Mouse (Mus musculus): Measurements from ENCODE around the gene Upk3b. TPM values are rescaled to one million over a fixed set of nuclear protein-coding genes. Genes with fewer than 3 reads are reported as not detected.

The Upk3b gene
- polyA plus RNA-seq, 1 experiment from 2014 or later, result not detected

GRCm38 (mm10) chr5:136025712-136026111 is 12.6 kb upstream of the Upk3b start:
- H3K9ac ChIP-seq (replicated peaks; ENCODE audit: low read depth, low read length), result no peak overlapping the region
- H3K36me3 ChIP-seq (ENCODE audit: control insufficient read depth, insufficient read depth, low read length), result peaks cover 19% of the 10 kb centered on the region
- no peak for ATAC-seq (ENCODE audit: low read depth)
- no peak overlapping the region for H3K4me2 ChIP-seq (ENCODE audit: low read depth, low read length)
- H3K27ac ChIP-seq (ENCODE audit: low read depth, low read length), result no peak overlapping the region
- no peak overlapping the region for H3K4me3 ChIP-seq (ENCODE audit: low read depth, low read length)
- no peaks in the 10 kb centered on the region for H3K27me3 ChIP-seq (ENCODE audit: control insufficient read depth, insufficient read depth, low read length)
- no peaks in the 10 kb centered on the region for H3K4me1 ChIP-seq (ENCODE audit: control insufficient read depth, insufficient read depth, low read length)
- no peaks in the 10 kb centered on the region for H3K9me3 ChIP-seq (ENCODE audit: control insufficient read depth, low read length)
- WGBS, result 95% methylated on average over 3 of the region's 3 CpGs

DNA sequence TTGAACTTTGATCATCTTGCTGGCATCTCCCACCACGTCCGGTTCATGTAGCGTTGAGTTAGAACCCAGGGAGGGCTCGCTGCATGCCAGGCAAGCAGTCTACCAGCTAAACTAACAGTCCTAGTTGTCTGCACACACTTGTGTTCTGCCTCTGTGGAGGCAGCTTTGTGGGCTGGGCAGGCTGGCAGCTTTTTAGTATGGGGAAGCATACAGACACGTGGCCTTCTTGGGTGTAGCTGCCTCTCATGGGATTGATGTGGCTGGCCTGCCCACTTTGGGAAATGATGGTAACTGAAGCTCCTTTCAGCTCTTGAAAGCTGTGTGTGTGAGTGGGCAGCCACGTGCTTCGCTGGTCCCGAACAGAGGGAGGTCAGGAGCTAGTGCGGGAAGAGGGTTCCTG is 11.4 kb upstream of the Upk3b start:
- 83% methylated on average over 9 of the region's 9 CpGs for WGBS
- no peak for ATAC-seq (ENCODE audit: low read depth)
- Histone ChIP-seq H3K4me2 (ENCODE audit: low read depth, low read length) (no peak overlapping the region), H3K27me3 (ENCODE audit: control insufficient read depth, insufficient read depth, low read length) (no peaks in the 10 kb centered on the region), H3K4me1 (ENCODE audit: control insufficient read depth, insufficient read depth, low read length) (no peaks in the 10 kb centered on the region), H3K9ac (replicated peaks; ENCODE audit: low read depth, low read length) (no peak overlapping the region), H3K36me3 (ENCODE audit: control insufficient read depth, insufficient read depth, low read length) (peaks cover 30% of the 10 kb centered on the region), H3K9me3 (ENCODE audit: control insufficient read depth, low read length) (no peaks in the 10 kb centered on the region), H3K27ac (ENCODE audit: low read depth, low read length) (no peak overlapping the region), H3K4me3 (ENCODE audit: low read depth, low read length) (no peak overlapping the region)

DNA sequence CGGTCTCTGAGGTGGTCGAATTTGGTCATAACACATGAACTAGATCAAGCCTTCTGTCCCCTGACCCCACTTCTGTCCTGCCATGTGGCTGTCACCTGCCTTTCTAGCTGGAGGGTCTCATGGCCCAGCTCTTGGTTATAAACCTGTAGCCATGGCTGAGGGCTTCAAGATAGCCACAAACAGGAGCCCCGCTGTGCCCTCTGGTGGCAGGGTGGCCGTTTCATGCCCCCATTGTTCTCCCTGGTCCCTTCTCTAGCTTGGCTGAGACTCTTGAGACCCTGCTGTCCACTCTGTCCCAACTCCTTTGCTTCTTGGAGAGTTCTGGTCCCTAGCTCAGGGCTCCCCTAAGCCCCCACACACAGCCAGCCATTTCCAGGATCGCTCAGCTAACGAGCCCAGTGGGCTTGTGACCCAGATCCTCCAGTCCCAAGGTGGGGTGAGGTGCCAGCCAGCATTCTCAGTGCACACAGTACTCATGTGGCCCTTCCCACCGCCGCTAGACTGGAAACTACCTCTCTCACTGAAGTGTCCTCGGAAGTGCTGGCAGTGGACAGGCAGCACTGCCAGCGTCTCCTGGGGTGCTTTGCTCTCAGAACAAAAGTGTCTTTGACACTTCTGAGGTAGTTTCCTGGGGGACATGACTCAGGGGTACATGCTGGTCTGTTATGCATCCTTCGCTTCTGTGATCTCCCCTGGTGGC is 10.5 kb upstream of the Upk3b start:
- no peak overlapping the region for H3K27ac ChIP-seq (ENCODE audit: low read depth, low read length)
- no peaks in the 10 kb centered on the region for H3K9me3 ChIP-seq (ENCODE audit: control insufficient read depth, low read length)
- H3K4me3 ChIP-seq (ENCODE audit: low read depth, low read length), result no peak overlapping the region
- H3K27me3 ChIP-seq (ENCODE audit: control insufficient read depth, insufficient read depth, low read length), result no peaks in the 10 kb centered on the region
- no peak for ATAC-seq (ENCODE audit: low read depth)
- H3K9ac ChIP-seq (replicated peaks; ENCODE audit: low read depth, low read length), result no peak overlapping the region
- no peak overlapping the region for H3K4me2 ChIP-seq (ENCODE audit: low read depth, low read length)
- WGBS, result 83% methylated on average over 11 of the region's 11 CpGs
- H3K36me3 ChIP-seq (ENCODE audit: control insufficient read depth, insufficient read depth, low read length), result peaks cover 33% of the 10 kb centered on the region
- H3K4me1 ChIP-seq (ENCODE audit: control insufficient read depth, insufficient read depth, low read length), result no peaks in the 10 kb centered on the region

- no peaks in the 10 kb centered on the region for H3K4me1 ChIP-seq (ENCODE audit: control insufficient read depth, insufficient read depth, low read length)
- no peak overlapping the region for H3K9ac ChIP-seq (replicated peaks; ENCODE audit: low read depth, low read length)
- H3K36me3 ChIP-seq (ENCODE audit: control insufficient read depth, insufficient read depth, low read length), result peaks cover 16% of the 10 kb centered on the region
- no peak overlapping the region for H3K27ac ChIP-seq (ENCODE audit: low read depth, low read length)
- H3K9me3 ChIP-seq (ENCODE audit: control insufficient read depth, low read length), result no peaks in the 10 kb centered on the region
- ATAC-seq (ENCODE audit: low read depth), result no peak
- WGBS, result 85% methylated on average over 4 of the region's 4 CpGs
- H3K27me3 ChIP-seq (ENCODE audit: control insufficient read depth, insufficient read depth, low read length), result no peaks in the 10 kb centered on the region
- no peak overlapping the region for H3K4me3 ChIP-seq (ENCODE audit: low read depth, low read length)
- H3K4me2 ChIP-seq (ENCODE audit: low read depth, low read length), result no peak overlapping the region
These were observed 3.4 kb upstream of the Upk3b start for GRCm38 (mm10) chr5:136034868-136035267.

- Histone ChIP-seq H3K4me3 (ENCODE audit: low read depth, low read length) (no peak overlapping the region), H3K4me1 (ENCODE audit: control insufficient read depth, insufficient read depth, low read length) (no peaks in the 10 kb centered on the region), H3K27ac (ENCODE audit: low read depth, low read length) (no peak overlapping the region), H3K9me3 (ENCODE audit: control insufficient read depth, low read length) (no peaks in the 10 kb centered on the region), H3K36me3 (ENCODE audit: control insufficient read depth, insufficient read depth, low read length) (peaks cover 16% of the 10 kb centered on the region), H3K4me2 (ENCODE audit: low read depth, low read length) (no peak overlapping the region), H3K9ac (replicated peaks; ENCODE audit: low read depth, low read length) (no peak overlapping the region), H3K27me3 (ENCODE audit: control insufficient read depth, insufficient read depth, low read length) (no peaks in the 10 kb centered on the region)
- 93% methylated on average over 1 of the region's 1 CpGs for WGBS
- no peak for ATAC-seq (ENCODE audit: low read depth)
These were observed 3.0 kb upstream of the Upk3b start for GRCm38 (mm10) chr5:136035285-136035684.

DNA sequence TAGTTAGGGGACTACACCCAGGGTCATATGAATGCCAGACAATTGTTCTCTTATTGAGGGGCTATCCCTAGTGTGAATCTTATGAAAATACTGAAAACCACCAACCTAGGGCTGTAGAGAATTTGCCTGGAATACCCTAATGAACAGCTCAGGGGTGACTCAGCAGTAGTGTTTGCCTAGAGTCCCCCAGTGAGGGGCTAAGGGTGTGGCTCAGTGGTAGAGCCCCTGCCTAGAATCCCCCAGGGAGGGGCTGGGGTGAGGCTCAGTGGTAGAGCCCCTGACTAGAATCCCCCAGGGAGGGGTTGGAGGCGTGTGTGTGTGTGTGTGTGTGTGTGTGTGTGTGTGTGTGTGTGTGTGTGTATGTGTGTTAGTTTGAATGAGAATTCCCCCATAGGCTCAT is 1.6 kb upstream of the Upk3b start:
- no peak overlapping the region for H3K4me2 ChIP-seq (ENCODE audit: low read depth, low read length)
- ATAC-seq (ENCODE audit: low read depth), result no peak
- WGBS, result 78% methylated on average over 1 of the region's 1 CpGs

DNA sequence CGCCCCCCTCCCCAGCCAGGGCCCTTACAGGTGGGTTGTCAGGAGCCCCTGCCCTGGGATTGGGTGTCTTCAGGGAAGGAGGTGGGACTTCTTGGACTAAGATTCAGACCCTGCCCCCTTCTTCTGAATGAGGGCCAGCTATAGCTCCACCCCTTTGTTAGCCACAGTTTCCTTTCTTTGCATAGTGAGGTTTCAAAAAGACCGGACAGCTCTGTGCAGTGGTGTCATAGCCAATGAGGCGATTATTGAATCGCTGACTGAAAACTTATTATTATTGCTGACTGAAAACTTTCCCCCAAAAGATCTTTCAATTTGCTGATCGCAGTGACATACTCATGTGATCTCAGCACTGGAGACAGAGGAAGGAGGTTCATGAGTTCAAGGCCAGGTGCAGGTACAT is 1.9 kb downstream of the Upk3b start:
- no peak overlapping the region for H3K4me3 ChIP-seq (ENCODE audit: low read depth, low read length)
- no peak for ATAC-seq (ENCODE audit: low read depth)
- H3K4me2 ChIP-seq (ENCODE audit: low read depth, low read length), result no peak overlapping the region
- no peaks in the 10 kb centered on the region for H3K36me3 ChIP-seq (ENCODE audit: control insufficient read depth, insufficient read depth, low read length)
- H3K9ac ChIP-seq (replicated peaks; ENCODE audit: low read depth, low read length), result no peak overlapping the region
- no peak overlapping the region for H3K27ac ChIP-seq (ENCODE audit: low read depth, low read length)
- no peaks in the 10 kb centered on the region for H3K9me3 ChIP-seq (ENCODE audit: control insufficient read depth, low read length)
- 49% methylated on average over 5 of the region's 5 CpGs for WGBS
- H3K27me3 ChIP-seq (ENCODE audit: control insufficient read depth, insufficient read depth, low read length), result no peaks in the 10 kb centered on the region
- H3K4me1 ChIP-seq (ENCODE audit: control insufficient read depth, insufficient read depth, low read length), result no peaks in the 10 kb centered on the region

More for the DNA sequence above, 1.6 kb upstream of the Upk3b start:
- H3K27me3 ChIP-seq (ENCODE audit: control insufficient read depth, insufficient read depth, low read length), result no peaks in the 10 kb centered on the region
- H3K9ac ChIP-seq (replicated peaks; ENCODE audit: low read depth, low read length), result no peak overlapping the region
- no peaks in the 10 kb centered on the region for H3K4me1 ChIP-seq (ENCODE audit: control insufficient read depth, insufficient read depth, low read length)
- H3K4me3 ChIP-seq (ENCODE audit: low read depth, low read length), result no peak overlapping the region
- no peaks in the 10 kb centered on the region for H3K9me3 ChIP-seq (ENCODE audit: control insufficient read depth, low read length)
- no peak overlapping the region for H3K27ac ChIP-seq (ENCODE audit: low read depth, low read length)
- H3K36me3 ChIP-seq (ENCODE audit: control insufficient read depth, insufficient read depth, low read length), result peaks cover 5% of the 10 kb centered on the region

DNA sequence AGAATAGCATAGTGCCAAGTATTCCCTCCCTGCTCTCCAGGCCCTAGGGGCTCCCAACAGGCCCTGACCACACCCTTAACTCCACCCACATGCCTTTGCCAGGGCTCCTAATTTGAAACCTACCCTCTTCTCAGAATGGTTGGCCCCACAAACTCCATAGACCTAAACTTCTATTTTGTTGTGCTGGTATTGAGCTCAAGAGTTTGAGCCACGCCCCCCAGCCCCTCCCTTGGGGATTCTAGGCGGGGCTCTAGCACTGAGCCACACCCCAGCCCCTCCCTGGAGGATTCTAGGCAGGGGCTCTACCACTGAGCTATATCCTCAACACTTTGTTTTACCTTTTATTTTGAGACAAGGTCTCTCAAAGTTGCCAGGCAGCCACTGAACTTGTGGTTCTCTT is 3.0 kb downstream of the Upk3b start:
- Histone ChIP-seq H3K4me1 (ENCODE audit: control insufficient read depth, insufficient read depth, low read length) (no peaks in the 10 kb centered on the region), H3K9ac (replicated peaks; ENCODE audit: low read depth, low read length) (no peak overlapping the region), H3K4me2 (ENCODE audit: low read depth, low read length) (no peak overlapping the region), H3K27me3 (ENCODE audit: control insufficient read depth, insufficient read depth, low read length) (no peaks in the 10 kb centered on the region), H3K27ac (ENCODE audit: low read depth, low read length) (no peak overlapping the region), H3K36me3 (ENCODE audit: control insufficient read depth, insufficient read depth, low read length) (no peaks in the 10 kb centered on the region), H3K4me3 (ENCODE audit: low read depth, low read length) (no peak overlapping the region), H3K9me3 (ENCODE audit: control insufficient read depth, low read length) (no peaks in the 10 kb centered on the region)
- no peak for ATAC-seq (ENCODE audit: low read depth)
- 42% methylated on average over 2 of the region's 2 CpGs for WGBS

GRCm38 (mm10) chr5:136041666-136042065 is 3.4 kb downstream of the Upk3b start:
- ATAC-seq (ENCODE audit: low read depth), result no peak
- 95% methylated on average over 8 of the region's 8 CpGs for WGBS
- Histone ChIP-seq H3K4me2 (ENCODE audit: low read depth, low read length) (no peak overlapping the region), H3K36me3 (ENCODE audit: control insufficient read depth, insufficient read depth, low read length) (no peaks in the 10 kb centered on the region), H3K27me3 (ENCODE audit: control insufficient read depth, insufficient read depth, low read length) (no peaks in the 10 kb centered on the region), H3K4me3 (ENCODE audit: low read depth, low read length) (no peak overlapping the region), H3K9ac (replicated peaks; ENCODE audit: low read depth, low read length) (no peak overlapping the region), H3K4me1 (ENCODE audit: control insufficient read depth, insufficient read depth, low read length) (no peaks in the 10 kb centered on the region), H3K9me3 (ENCODE audit: control insufficient read depth, low read length) (no peaks in the 10 kb centered on the region), H3K27ac (ENCODE audit: low read depth, low read length) (no peak overlapping the region)
